Mouse (Mus musculus) olfactory bulb, adult 2 months (tissue): Measurements from ENCODE around the gene Phactr2.

Experiments used
- CTCF ChIP-seq: fragments of 200-500 bp; IDR thresholded peaks from 2 replicates; pipeline ENCODE4 v1.5.1; 2012; ENCODE audit warnings: low read depth, mild to moderate bottlenecking, low read length, moderate library complexity; ENCODE audit not compliant: insufficient read depth
- POLR2A ChIP-seq: fragments of 200-500 bp; IDR thresholded peaks from 2 replicates; pipeline ENCODE4 v1.6.1; 2012; ENCODE audit warnings: mild to moderate bottlenecking, low read depth, low read length, moderate library complexity; ENCODE audit not compliant: insufficient read depth

DNA sequence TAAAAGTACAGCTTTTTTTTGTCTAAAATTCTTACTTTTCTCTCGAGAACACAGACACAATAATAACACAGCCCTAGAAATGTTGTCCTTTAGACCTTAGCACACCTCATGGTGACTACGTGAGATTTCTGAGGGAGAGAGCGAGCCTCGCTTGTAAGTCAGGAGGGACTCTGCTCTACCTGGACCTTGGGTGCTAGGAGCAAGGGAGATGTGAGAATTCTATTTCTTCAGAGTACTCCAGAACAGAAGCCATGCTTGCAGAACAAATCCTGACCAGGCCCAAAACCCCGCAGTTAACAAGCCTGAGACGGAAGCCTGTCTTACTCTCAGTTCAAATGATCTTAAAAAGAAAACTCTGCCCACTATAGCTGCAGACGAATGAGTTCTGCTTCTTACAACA lies 243.5 kb downstream of the Phactr2 start:
- TF ChIP-seq CTCF, result no peak
- no peak for TF ChIP-seq POLR2A
